Mouse (Mus musculus): Measurements from ENCODE around the gene Thada.

- TF ChIP-seq POLR2A (IDR thresholded peaks at IDR 0.05; ENCODE audit: low read depth, low read length) (no peak), CTCF (conservative IDR thresholded peaks at IDR 0.05; ENCODE audit: insufficient read depth, insufficient read length, low read depth, low read length) (no peak)
These were observed 43.8 kb downstream of the Thada start for GRCm38 (mm10) chr17:84422001-84422785.
